Mouse (Mus musculus) G1E-ER4 (cell line): ENCODE measurements around the gene Wdr75. TPM values are rescaled to one million over a fixed set of nuclear protein-coding genes. Genes with fewer than 3 reads are reported as not detected.

Experiments used
- GATA1 ChIP-seq: IDR thresholded peaks from one replicate; pipeline ENCODE4 v1.8.0; 2012; ENCODE audit warnings: low read length, inconsistent platforms
- polyA plus RNA-seq: library from polyadenylated mRNA; stranded (reverse); fragments of >175 nt; gene quantifications from 2 replicates; pipeline ENCODE4 v1.2.3, GENCODE M21; 2012

The Wdr75 gene
- polyA plus RNA-seq, 1 experiment, result 6.0 TPM

- TF ChIP-seq GATA1, result no peak
Observed at GRCm38 (mm10) chr1:45825630-45826029, 30.7 kb downstream of the Wdr75 start.

DNA sequence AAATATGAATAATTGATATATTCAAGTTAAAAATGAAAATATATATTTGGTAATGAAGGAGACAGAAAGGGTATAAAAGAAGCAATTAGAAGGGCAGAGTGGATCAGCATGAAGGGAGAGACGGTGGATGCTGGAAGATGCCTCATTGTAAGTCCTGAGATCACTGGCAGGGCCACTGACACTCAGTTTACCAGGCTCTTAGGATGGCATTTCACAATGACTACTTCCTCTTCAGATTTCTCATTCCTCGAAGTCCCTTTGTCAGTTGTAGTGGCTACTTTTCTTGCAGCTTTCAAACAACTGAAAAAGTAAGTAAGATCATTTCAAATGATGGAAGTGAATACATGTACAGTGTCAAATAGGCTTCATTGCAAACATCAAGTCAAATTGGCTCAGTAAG is 31.2 kb downstream of the Wdr75 start:
- no peak for TF ChIP-seq GATA1

GRCm38 (mm10) chr1:45826796-45827195 is 31.8 kb downstream of the Wdr75 start:
- TF ChIP-seq GATA1, result no peak

DNA sequence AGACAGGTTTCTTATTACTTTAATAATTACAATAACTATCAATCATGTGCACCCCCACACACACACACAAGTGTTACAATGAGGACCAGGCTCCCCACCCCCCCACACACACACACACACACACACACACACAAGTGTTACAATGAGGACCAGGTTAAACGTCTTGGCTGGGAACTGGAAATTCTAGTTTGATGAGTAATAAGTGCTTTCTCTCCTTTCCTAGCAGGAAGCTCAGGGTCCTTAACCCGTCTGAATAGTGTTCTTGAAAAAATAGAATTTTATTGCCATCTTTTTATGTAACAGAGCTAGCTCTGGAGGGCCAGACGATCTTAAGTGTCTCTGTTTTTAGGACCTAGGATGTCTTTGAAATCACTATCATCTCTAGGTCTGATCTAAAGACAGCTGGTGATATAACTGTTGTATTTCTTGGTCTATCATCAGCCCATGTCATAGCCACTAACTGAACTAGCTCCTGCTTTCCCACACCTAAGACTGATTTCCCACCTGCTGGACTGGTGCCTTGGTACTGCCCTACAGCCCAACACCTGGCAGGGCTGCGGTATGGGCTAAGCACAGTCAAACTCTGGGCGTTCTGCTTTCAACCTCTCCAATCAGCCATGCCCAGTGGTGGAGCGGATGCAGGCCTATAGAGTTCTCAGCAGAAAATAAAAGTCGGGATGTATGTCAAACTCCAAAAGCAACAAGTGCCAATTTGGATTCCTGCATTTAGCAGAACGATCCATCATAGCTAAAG is 35.7 kb downstream of the Wdr75 start:
- TF ChIP-seq GATA1, result no peak

- no peak for TF ChIP-seq GATA1
Observed at GRCm38 (mm10) chr1:45835362-45836063, 40.5 kb downstream of the Wdr75 start.

DNA sequence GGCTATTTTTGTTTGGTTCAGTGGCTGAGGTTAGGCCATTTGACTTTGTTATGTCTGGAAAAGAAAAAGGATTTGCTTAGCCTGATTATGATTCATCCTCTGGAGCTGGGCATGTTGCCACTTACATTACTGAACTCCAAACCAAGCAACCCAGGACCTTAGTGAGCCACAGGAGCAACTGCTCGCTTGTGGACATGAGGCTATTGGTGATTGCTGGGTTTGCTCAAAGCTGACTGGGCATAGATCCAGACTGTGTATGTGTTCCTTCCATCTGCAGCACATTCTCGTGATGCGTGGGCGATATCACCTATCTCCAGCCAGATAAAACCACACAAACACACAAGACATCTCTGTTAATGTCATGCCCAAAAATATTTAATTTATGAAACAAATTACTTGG is 42.8 kb downstream of the Wdr75 start:
- no peak for TF ChIP-seq GATA1

- no peak for TF ChIP-seq GATA1
Observed at GRCm38 (mm10) chr1:45838271-45838670, 43.3 kb downstream of the Wdr75 start.

DNA sequence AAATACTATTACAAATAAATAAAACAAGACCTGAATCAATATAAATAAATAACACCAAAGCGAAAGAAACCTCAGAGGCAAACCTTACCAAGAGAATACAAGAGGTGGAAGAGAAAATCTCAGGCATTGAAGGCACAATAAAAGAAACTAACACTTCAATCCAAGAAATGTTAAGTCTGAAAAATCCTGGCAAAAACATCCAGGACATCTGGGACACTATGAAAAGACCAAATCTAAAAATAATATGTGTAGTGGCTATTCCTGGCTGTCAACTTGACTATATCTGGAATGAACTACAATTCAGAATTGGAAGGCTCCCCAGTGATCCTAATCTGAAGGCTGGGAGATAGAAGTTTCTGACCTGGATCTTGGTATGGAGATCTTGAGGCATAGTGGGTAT is 50.5 kb downstream of the Wdr75 start:
- no peak for TF ChIP-seq GATA1

- no peak for TF ChIP-seq GATA1
Observed at GRCm38 (mm10) chr1:45858038-45858437, 63.1 kb downstream of the Wdr75 start.

GRCm38 (mm10) chr1:45860349-45860748 is 65.4 kb downstream of the Wdr75 start:
- TF ChIP-seq GATA1, result no peak

GRCm38 (mm10) chr1:45861162-45861561 is 66.2 kb downstream of the Wdr75 start:
- no peak for TF ChIP-seq GATA1

- TF ChIP-seq GATA1, result no peak
Observed at GRCm38 (mm10) chr1:45863641-45864040, 68.7 kb downstream of the Wdr75 start.

GRCm38 (mm10) chr1:45864564-45865014 is 69.6 kb downstream of the Wdr75 start:
- no peak for TF ChIP-seq GATA1

GRCm38 (mm10) chr1:45865316-45865715 is 70.3 kb downstream of the Wdr75 start:
- TF ChIP-seq GATA1, result no peak

- TF ChIP-seq GATA1, result no peak
Observed at GRCm38 (mm10) chr1:45865727-45866126, 70.8 kb downstream of the Wdr75 start.

- no peak for TF ChIP-seq GATA1
Observed at GRCm38 (mm10) chr1:45866288-45867018, 71.5 kb downstream of the Wdr75 start.

- no peak for TF ChIP-seq GATA1
Observed at GRCm38 (mm10) chr1:45868050-45868449, 73.1 kb downstream of the Wdr75 start.
